Mouse (Mus musculus) stomach, embryonic 14.5 days (tissue): ENCODE results near the gene Usp36. TPM values are rescaled to one million over a fixed set of nuclear protein-coding genes. Genes with fewer than 3 reads are reported as not detected.

ENCODE experiments used
- ATAC-seq: fragments of 200-750 bp; cut with Nextera tagmentation; 2 replicates; pipeline ENCODE4 v1.8.0; 2017; ENCODE audit warnings: low read depth, moderate TSS enrichment; ENCODE audit not compliant: insufficient number of reproducible peaks, insufficient read depth, low FRiP score
- H3K27ac ChIP-seq: fragments of 300-500 bp; sonication (generic); 2 replicates; pipeline ENCODE4 v1.5.1; 2014; ENCODE audit warnings: mild to moderate bottlenecking, low read length, moderate library complexity, mixed read lengths
- H3K27me3 ChIP-seq: fragments of 300-500 bp; sonication (generic); 2 replicates; pipeline ENCODE4 v1.6.1; 2014; ENCODE audit warnings: low read length, control low read depth, mixed read lengths; ENCODE audit not compliant: control insufficient read depth, insufficient read depth
- H3K36me3 ChIP-seq: fragments of 300-500 bp; sonication (generic); 2 replicates; pipeline ENCODE4 v1.6.1; 2014; ENCODE audit warnings: mild to moderate bottlenecking, control low read depth, low read length, moderate library complexity, mixed read lengths; ENCODE audit not compliant: control insufficient read depth, insufficient read depth
- H3K4me1 ChIP-seq: fragments of 300-500 bp; sonication (generic); 2 replicates; pipeline ENCODE4 v1.6.1; 2014; ENCODE audit warnings: low read length, control low read depth, mixed read lengths; ENCODE audit not compliant: control insufficient read depth, insufficient read depth
- H3K4me2 ChIP-seq: fragments of 300-500 bp; sonication (generic); replicated peaks from 2 replicates; pipeline ENCODE4 v1.6.1; 2014; ENCODE audit warnings: low read depth, low read length, control low read depth
- H3K4me3 ChIP-seq: fragments of 300-500 bp; sonication (generic); 2 replicates; pipeline ENCODE4 v1.5.1; 2014; ENCODE audit warnings: low read depth, low read length, control low read depth
- H3K9ac ChIP-seq: fragments of 300-500 bp; sonication (generic); replicated peaks from 2 replicates; pipeline ENCODE4 v1.6.1; 2014; ENCODE audit warnings: low read depth, mild to moderate bottlenecking, control low read depth, low read length, moderate library complexity, mixed read lengths
- H3K9me3 ChIP-seq: fragments of 300-500 bp; sonication (generic); 2 replicates; pipeline ENCODE4 v1.6.1; 2016; ENCODE audit warnings: low read depth, low read length, control low read depth; ENCODE audit not compliant: control insufficient read depth
- WGBS: fragments of 180-500 bp; shearing (Covaris S2); extraction: QIAGEN DNeasy Blood & Tissue Kit; methylation state at CpG from one replicate; pipeline ENCODE4 v1.1.7; 2014; 5-methylcytosine and 5-hydroxymethylcytosine counted together
- polyA plus RNA-seq: library from polyadenylated mRNA; unstranded; fragments of >200 nt; fragmentation: Nextera tagmentation; extraction: Ambion mirVana; gene quantifications from 2 replicates; pipeline ENCODE4 v1.2.1, GENCODE M21; 2014

Usp36 gene
- polyA plus RNA-seq, 1 experiment from 2014 or later: 19.1 TPM

- Histone ChIP-seq H3K4me1 (peaks cover 25% of the 10 kb centered on the region), H3K9ac (no peak overlapping the region), H3K4me3 (no peak overlapping the region), H3K36me3 (peaks cover 10% of the 10 kb centered on the region), H3K27ac (peak overlapping the region; percentile 87), H3K9me3 (no peaks in the 10 kb centered on the region), H3K27me3 (no peaks in the 10 kb centered on the region), H3K4me2 (no peak overlapping the region)
- WGBS: 82% methylated on average over 7 of the region's 7 CpGs
- no peak for ATAC-seq
Observed at GRCm38 (mm10) chr11:118253447-118254158, 36.4 kb downstream of the Usp36 start.

- H3K9me3 ChIP-seq: no peaks in the 10 kb centered on the region
- H3K4me2 ChIP-seq: peak overlapping the region; percentile 37
- H3K36me3 ChIP-seq: no peaks in the 10 kb centered on the region
- peak; percentile 4; the same call in 1 of the 2 replicates for ATAC-seq
- WGBS: 2% methylated on average over 5 of the region's 5 CpGs
- no peaks in the 10 kb centered on the region for H3K27me3 ChIP-seq
- H3K4me3 ChIP-seq: peak overlapping the region; percentile 90
- peaks cover 28% of the 10 kb centered on the region for H3K4me1 ChIP-seq
- H3K27ac ChIP-seq: peak overlapping the region; percentile 82; the same call in 1 of the 2 replicates
- H3K9ac ChIP-seq: 0 out of 2 replicates have a peak overlapping the region, but pooled peaks have one; percentile 6
Observed at GRCm38 (mm10) chr11:118249012-118249383, 41.0 kb downstream of the Usp36 start.

DNA sequence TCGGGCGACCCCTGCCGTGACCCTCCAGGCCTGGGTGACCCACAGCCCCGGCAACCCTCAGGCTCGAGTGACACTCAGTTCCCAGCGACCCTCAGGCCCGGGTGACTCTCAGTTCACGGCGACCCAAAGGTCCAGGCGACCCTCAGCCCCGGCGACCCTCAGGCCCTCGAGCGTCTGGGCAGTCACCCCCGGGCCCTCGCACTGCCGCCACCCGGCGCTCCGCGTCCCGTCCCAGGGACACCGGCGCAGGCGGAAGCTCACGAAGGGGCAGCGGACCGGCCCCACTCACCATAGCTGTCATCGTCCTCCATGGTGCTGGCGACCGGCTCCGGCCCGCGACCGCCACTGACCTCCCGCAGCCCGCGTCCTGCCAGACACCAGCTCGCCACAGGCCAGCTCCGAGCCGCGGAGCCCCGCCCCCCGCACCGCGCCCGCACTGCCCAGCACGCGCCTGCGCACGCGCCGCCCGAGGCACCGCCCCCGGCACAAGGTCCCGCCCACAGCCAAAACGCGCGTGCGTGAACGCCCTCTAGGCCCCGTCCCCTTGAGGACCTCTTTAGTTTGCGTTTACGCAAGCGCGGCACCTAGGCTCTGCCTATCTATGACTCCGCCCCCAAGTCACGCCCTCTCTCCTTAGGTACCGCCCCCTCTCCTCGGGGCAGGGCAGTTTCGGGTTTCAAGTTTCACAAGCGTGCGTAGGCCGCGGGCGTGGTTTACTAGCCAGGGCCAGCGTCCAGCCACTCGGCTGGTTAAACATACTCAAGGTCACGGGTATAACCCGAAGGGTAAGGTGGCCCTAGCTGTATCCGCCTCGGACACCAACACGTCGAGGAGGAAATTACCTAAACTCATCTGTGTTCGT, 41.7 kb downstream of the Usp36 start, which contains the start of gene Cyth1:
Gene Cyth1, minus strand, starts transcription at position 443 of the 862 bp plus-strand sequence.
- peak within 1 kb of the TSS; percentile 82; the same call in 1 of the 2 replicates for H3K27ac ChIP-seq
- WGBS: under 1% methylated on average over 79 of the region's 86 CpGs
- H3K9me3 ChIP-seq: no peaks in the 10 kb centered on the region
- H3K9ac ChIP-seq: peak within 1 kb of the TSS; percentile 84
- H3K4me3 ChIP-seq: peak within 1 kb of the TSS; percentile 90
- no peaks in the 10 kb centered on the region for H3K36me3 ChIP-seq
- H3K4me2 ChIP-seq: peak within 1 kb of the TSS; percentile 85
- peaks cover 22% of the 10 kb centered on the region for H3K4me1 ChIP-seq
- H3K27me3 ChIP-seq: no peaks in the 10 kb centered on the region
- ATAC-seq: peak; percentile 96

DNA sequence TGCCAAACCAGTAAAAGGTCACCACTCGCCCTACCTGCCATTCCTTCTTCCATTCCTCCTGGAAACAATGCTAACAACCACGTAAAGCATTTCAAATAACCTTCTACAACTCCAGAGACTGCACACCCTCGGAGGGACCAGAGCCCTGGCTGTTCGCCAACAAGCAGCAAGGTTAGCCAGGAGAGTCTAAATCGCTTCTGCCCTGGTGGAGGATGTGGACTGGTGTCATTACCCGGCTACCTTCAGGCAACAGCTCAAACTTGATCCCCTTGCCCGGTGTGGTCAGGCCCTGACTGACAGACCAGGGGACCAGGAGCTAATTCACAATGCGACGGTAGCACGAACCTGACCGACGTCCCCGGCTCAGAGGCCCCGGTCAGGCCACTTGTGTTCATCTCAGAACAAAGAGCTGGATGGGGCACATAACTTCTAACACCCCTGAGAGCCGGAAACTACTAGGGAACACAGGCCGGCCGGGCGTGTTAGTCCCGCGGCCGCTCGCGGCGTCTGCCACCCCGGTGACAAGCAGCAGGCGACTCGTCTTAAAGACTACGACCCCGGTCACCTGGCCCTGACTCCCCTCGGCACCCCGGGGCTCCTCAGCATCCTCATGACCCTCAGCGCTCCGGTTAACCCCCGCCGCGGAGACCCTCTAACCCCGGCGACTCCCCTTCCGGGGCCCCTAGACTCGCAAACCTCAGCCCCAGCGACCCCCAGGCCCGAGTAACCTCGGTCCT, 42.5 kb downstream of the Usp36 start:
- Histone ChIP-seq H3K4me3 (peak overlapping the region; percentile 90), H3K9me3 (no peaks in the 10 kb centered on the region), H3K4me2 (peak overlapping the region; percentile 85), H3K36me3 (no peaks in the 10 kb centered on the region), H3K27me3 (no peaks in the 10 kb centered on the region), H3K9ac (peak overlapping the region; percentile 84), H3K27ac (peak overlapping the region; percentile 48; the same call in 1 of the 2 replicates), H3K4me1 (peaks cover 19% of the 10 kb centered on the region)
- WGBS: 1% methylated on average over 43 of the region's 43 CpGs
- no peak for ATAC-seq

DNA sequence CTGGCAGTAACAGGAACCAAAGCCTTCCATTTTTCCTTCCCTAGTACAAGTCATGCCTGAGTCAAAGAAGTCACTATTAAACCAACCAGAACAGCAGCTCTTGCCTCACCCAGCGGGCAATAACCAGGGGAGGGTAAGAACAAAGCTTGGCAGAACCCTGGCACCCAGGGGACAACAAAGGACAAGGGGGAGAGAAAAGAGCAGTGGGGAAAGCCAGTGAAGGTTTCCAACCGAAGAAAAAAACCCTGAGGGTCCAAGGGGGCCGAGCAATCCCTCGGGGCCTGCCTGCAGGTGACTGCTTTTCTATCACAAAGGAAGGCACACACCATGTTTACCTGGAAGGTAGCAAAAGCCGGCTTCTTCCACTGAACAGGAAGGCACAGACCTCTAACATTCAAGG, 43.3 kb downstream of the Usp36 start:
- no peaks in the 10 kb centered on the region for H3K27me3 ChIP-seq
- WGBS: 58% methylated on average over 5 of the region's 5 CpGs
- H3K36me3 ChIP-seq: no peaks in the 10 kb centered on the region
- ATAC-seq: no peak
- H3K4me1 ChIP-seq: peaks cover 19% of the 10 kb centered on the region
- peak overlapping the region; percentile 90; the same call in 1 of the 2 replicates for H3K4me3 ChIP-seq
- H3K9me3 ChIP-seq: no peaks in the 10 kb centered on the region
- H3K27ac ChIP-seq: no peak overlapping the region; the same call in 1 of the 2 replicates
- peak overlapping the region; percentile 85 for H3K4me2 ChIP-seq
- no peak overlapping the region for H3K9ac ChIP-seq

DNA sequence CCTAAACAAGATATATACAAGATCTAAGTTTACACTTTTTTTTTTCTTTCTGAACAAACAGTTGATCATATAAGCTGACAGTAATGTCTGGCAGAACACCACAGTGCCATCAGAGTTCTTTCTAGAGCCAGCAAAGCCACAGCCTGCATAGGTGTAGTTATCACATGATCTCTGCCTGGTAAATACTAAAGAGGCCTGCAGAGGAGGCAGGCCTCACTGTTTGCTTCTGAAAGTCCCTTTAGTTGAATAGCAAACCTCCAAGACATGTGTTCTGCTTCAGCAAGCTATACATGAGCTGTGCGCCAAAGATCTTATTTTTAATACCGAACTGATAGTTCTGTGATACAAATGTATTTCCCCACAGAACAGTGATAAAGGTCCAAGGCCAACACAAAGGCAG, 44.9 kb downstream of the Usp36 start:
- H3K27ac ChIP-seq: no peak overlapping the region
- 85% methylated on average over 2 of the region's 2 CpGs for WGBS
- no peaks in the 10 kb centered on the region for H3K36me3 ChIP-seq
- H3K27me3 ChIP-seq: no peaks in the 10 kb centered on the region
- no peak for ATAC-seq
- no peaks in the 10 kb centered on the region for H3K9me3 ChIP-seq
- no peak overlapping the region for H3K9ac ChIP-seq
- no peak overlapping the region for H3K4me3 ChIP-seq
- peaks cover 28% of the 10 kb centered on the region for H3K4me1 ChIP-seq
- no peak overlapping the region for H3K4me2 ChIP-seq

GRCm38 (mm10) chr11:118243627-118244261, 46.3 kb downstream of the Usp36 start:
- Histone ChIP-seq H3K4me2 (no peak overlapping the region), H3K9me3 (no peaks in the 10 kb centered on the region), H3K27me3 (no peaks in the 10 kb centered on the region), H3K4me1 (peaks cover 36% of the 10 kb centered on the region), H3K36me3 (no peaks in the 10 kb centered on the region), H3K9ac (no peak overlapping the region), H3K4me3 (no peak overlapping the region), H3K27ac (no peak overlapping the region)
- 82% methylated on average over 6 of the region's 6 CpGs for WGBS
- ATAC-seq: no peak
